Mouse (Mus musculus): ENCODE measurements around the gene Tspan9.

DNA sequence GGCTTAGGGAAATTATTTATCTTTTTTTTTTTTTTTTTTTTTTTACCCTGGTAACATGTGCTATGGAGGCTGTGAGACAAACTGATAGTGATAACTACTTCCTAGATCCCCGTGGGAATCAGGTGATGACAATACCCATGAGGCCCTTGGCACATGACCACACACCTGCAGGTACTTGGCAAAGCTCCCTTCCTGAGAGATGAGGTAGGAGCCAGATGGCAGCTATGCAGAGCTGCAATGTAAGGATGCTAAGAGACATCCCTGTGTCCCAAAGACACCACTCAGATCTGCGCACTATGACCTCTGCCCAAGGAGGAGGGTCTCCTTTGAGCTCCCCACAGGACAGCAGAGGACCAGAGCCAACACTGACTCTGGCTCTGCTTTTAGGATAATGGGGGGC is 144.3 kb downstream of the Tspan9 start:
- TF ChIP-seq POLR2A (IDR thresholded peaks at IDR 0.05; ENCODE audit: low read depth, low read length) (no peak), CTCF (IDR thresholded peaks at IDR 0.05; ENCODE audit: extremely low read depth, insufficient read depth, insufficient read length, insufficient replicate concordance) (no peak)
